Mouse (Mus musculus) myocyte (in vitro differentiated cells): ENCODE measurements at regions not wholly inside any gene's neighbourhood (a gene's known extent, or its start where the extent isn't known, plus 50 kb on each side); places are given as distances from the start of the nearest gene placed in this dataset.

Experiments used
- CEBPB ChIP-seq: IDR thresholded peaks from 2 replicates; pipeline ENCODE4 v1.6.1; 2011; ENCODE audit warnings: mild to moderate bottlenecking, moderate library complexity; ENCODE audit not compliant: poor library complexity, insufficient read depth, severe bottlenecking
- E2F4 ChIP-seq: IDR thresholded peaks from one replicate; pipeline ENCODE4 v1.6.1; 2011; ENCODE audit warnings: mild to moderate bottlenecking, control low read depth, moderate library complexity; ENCODE audit not compliant: insufficient read depth
- MAX ChIP-seq: IDR thresholded peaks from one replicate; pipeline ENCODE4 v1.6.1; 2011; ENCODE audit warnings: low read depth, mild to moderate bottlenecking, control low read depth
- MYOD1 ChIP-seq, 3 experiments: IDR thresholded peaks; one replicate each; pipeline ENCODE4 v1.6.1; 2011; ENCODE audit warnings: control low read depth in 2 of 3, low read depth in 2 of 3, mild to moderate bottlenecking in 2 of 3, moderate library complexity in 1 of 3; ENCODE audit not compliant: insufficient read length in 2 of 3, control insufficient read depth in 1 of 3
- POLR2A ChIP-seq: IDR thresholded peaks from one replicate; pipeline ENCODE4 v1.6.1; 2011; ENCODE audit warnings: low read depth, mild to moderate bottlenecking, control low read depth, moderate library complexity; ENCODE audit not compliant: insufficient read length
- POLR2AphosphoS2 ChIP-seq: IDR thresholded peaks from one replicate; pipeline ENCODE4 v1.6.1; 2011; ENCODE audit warnings: low read depth, control low read depth; ENCODE audit not compliant: insufficient read length
- REST ChIP-seq: IDR thresholded peaks from one replicate; pipeline ENCODE4 v1.6.1; 2011; ENCODE audit warnings: mild to moderate bottlenecking, control low read depth, moderate library complexity; ENCODE audit not compliant: insufficient read depth, insufficient read length
- TCF3 ChIP-seq: IDR thresholded peaks from one replicate; pipeline ENCODE4 v1.6.1; 2011; ENCODE audit warnings: low read depth, control low read depth; ENCODE audit not compliant: insufficient read length

GRCm38 (mm10) chr1:41386435-41386834, 581.0 kb downstream of the Tmem182 start:
- TF ChIP-seq MAX (no peak), POLR2AphosphoS2 (no peak), E2F4 (no peak), POLR2A (no peak), REST (no peak), CEBPB (no peak), MYOD1 (IDR thresholded peaks at IDR 0.05; ENCODE audit: control insufficient read depth in 1 of 3, insufficient read length in 2 of 3, low read depth in 2 of 3) (no peak), TCF3 (no peak)
